Mouse (Mus musculus) liver, adult 2 months (tissue): ENCODE data around the gene Zfp865.

ENCODE experiments used
- CTCF ChIP-seq: fragments of 200-500 bp; IDR thresholded peaks from 2 replicates; pipeline ENCODE4 v1.5.1; 2011; ENCODE audit warnings: low read depth, low read length, control low read depth
- POLR2A ChIP-seq: fragments of 200-500 bp; IDR thresholded peaks from 2 replicates; pipeline ENCODE4 v1.6.1; 2011; ENCODE audit warnings: low read length, control low read depth; ENCODE audit not compliant: insufficient read depth; ENCODE audit errors: extremely low read depth

GRCm38 (mm10) chr7:5059421-5059820, 39.2 kb downstream of the Zfp865 start:
- TF ChIP-seq POLR2A (no peak), CTCF (no peak)
